Mouse (Mus musculus) kidney, embryonic 16.5 days (tissue): Measurements from ENCODE around the gene Sprr1b. TPM values are rescaled to one million over a fixed set of nuclear protein-coding genes. Genes with fewer than 3 reads are reported as not detected.

ENCODE experiments used
- ATAC-seq: fragments of 200-750 bp; cut with Nextera tagmentation; 2 replicates; pipeline ENCODE4 v1.8.0; 2017; ENCODE audit warnings: moderate TSS enrichment; ENCODE audit not compliant: low FRiP score, low TSS enrichment
- H3K27ac ChIP-seq: fragments of 300-500 bp; sonication (generic); 2 replicates; pipeline ENCODE4 v1.5.1; 2014; ENCODE audit warnings: low read length
- H3K27me3 ChIP-seq: fragments of 300-500 bp; sonication (generic); 2 replicates; pipeline ENCODE4 v1.6.1; 2014; ENCODE audit warnings: low read length, control low read depth, mixed read lengths; ENCODE audit not compliant: insufficient read depth
- H3K36me3 ChIP-seq: fragments of 300-500 bp; sonication (generic); 2 replicates; pipeline ENCODE4 v1.6.1; 2014; ENCODE audit warnings: low read length, control low read depth, mixed read lengths; ENCODE audit not compliant: insufficient read depth
- H3K4me1 ChIP-seq: fragments of 300-500 bp; sonication (generic); 2 replicates; pipeline ENCODE4 v1.6.1; 2014; ENCODE audit warnings: low read length, control low read depth, mixed read lengths; ENCODE audit not compliant: insufficient read depth
- H3K4me2 ChIP-seq: fragments of 300-500 bp; sonication (generic); replicated peaks from 2 replicates; pipeline ENCODE4 v1.6.1; 2014; ENCODE audit warnings: low read depth, low read length
- H3K4me3 ChIP-seq: fragments of 300-500 bp; sonication (generic); 2 replicates; pipeline ENCODE4 v1.5.1; 2014; ENCODE audit warnings: mild to moderate bottlenecking, low read length
- H3K9ac ChIP-seq: fragments of 300-500 bp; sonication (generic); replicated peaks from 2 replicates; pipeline ENCODE4 v1.6.1; 2014; ENCODE audit warnings: low read length
- H3K9me3 ChIP-seq: fragments of 300-500 bp; sonication (generic); 2 replicates; pipeline ENCODE4 v1.6.1; 2016; ENCODE audit warnings: low read length, control low read depth
- WGBS: fragments of 180-500 bp; shearing (Covaris S2); extraction: QIAGEN DNeasy Blood & Tissue Kit; methylation state at CpG from one replicate; pipeline ENCODE4 v1.1.7; 2014; 5-methylcytosine and 5-hydroxymethylcytosine counted together
- polyA plus RNA-seq: library from polyadenylated mRNA; unstranded; fragments of >200 nt; fragmentation: Nextera tagmentation; extraction: Ambion mirVana; gene quantifications from 2 replicates; pipeline ENCODE4 v1.2.1, GENCODE M21; 2015

The Sprr1b gene
- polyA plus RNA-seq, 1 experiment from 2014 or later, result not detected

DNA sequence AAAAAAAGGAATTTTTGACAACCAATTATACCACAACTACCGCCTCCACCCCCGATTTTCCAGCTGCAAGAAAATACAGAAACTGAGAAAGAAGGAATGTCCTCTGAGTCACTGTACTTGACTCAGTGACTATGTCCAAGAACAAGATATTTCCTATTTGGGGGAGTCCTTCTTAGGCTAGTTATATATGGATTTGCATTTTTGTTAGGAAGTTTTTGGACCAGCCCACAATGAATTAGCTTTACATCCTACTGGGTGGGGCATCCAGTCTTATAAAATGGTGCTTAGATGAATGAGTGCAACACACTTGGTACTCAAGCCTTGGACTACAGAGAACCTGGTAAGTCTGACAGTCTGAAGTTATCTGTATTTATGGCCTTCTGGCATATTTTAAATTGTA is 6.3 kb downstream of the Sprr1b start, which contains the start of gene Sprr2k:
Sprr2k (plus strand) TSS at position 301 of the 400 bp plus-strand sequence.
- WGBS, result 79% methylated on average over 2 of the region's 2 CpGs
- H3K4me3 ChIP-seq, result no peak within 1 kb of the TSS
- no peak within 1 kb of the TSS for H3K4me2 ChIP-seq
- H3K27me3 ChIP-seq, result no peaks in the 10 kb centered on the region
- H3K9ac ChIP-seq, result no peak within 1 kb of the TSS
- ATAC-seq, result no peak
- no peaks in the 10 kb centered on the region for H3K4me1 ChIP-seq
- no peak within 1 kb of the TSS for H3K27ac ChIP-seq
- H3K36me3 ChIP-seq, result no peaks in the 10 kb centered on the region
- 0 out of 2 replicates have a peak, but pooled peaks cover 2% of the 10 kb centered on the region for H3K9me3 ChIP-seq

DNA sequence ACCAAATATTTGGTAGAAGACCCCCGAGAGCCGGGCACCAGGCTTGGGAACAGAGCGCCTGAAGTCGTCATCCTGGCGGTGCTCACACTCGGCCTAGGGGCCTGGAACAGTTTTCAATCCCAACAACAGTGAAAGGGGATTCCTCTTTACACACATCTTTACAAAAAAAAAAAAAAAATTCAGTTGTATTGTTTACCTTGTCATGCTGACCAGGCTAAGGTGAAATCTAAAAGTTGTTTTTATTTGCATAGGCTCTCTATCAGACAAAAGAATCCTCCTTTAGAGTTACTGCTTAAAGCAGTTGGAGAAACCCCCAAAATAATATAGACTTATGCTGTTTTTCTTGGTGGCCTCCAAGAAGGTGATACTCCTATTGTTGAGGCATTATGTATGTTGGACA is 9.3 kb downstream of the Sprr1b start, which contains the start of gene Gm9774:
Gm9774 (minus strand) TSS at position 101 of the 400 bp plus-strand sequence.
- no peak for ATAC-seq
- 94% methylated on average over 6 of the region's 6 CpGs for WGBS
- no peak within 1 kb of the TSS for H3K27ac ChIP-seq

GRCm38 (mm10) chr3:92417782-92418181 is 20.8 kb downstream of the Sprr1b start, which contains the start of gene Sprr2j-ps:
Gene Sprr2j-ps (plus strand): TSS chr3:92418082.
- no peak within 1 kb of the TSS for H3K4me2 ChIP-seq
- no peaks in the 10 kb centered on the region for H3K4me1 ChIP-seq
- H3K4me3 ChIP-seq, result no peak within 1 kb of the TSS
- H3K9ac ChIP-seq, result no peak within 1 kb of the TSS
- 87% methylated on average over 2 of the region's 2 CpGs for WGBS
- H3K36me3 ChIP-seq, result no peaks in the 10 kb centered on the region
- no peak within 1 kb of the TSS for H3K27ac ChIP-seq
- no peaks in the 10 kb centered on the region for H3K9me3 ChIP-seq
- no peaks in the 10 kb centered on the region for H3K27me3 ChIP-seq
- ATAC-seq, result no peak

More for the DNA sequence above, 9.3 kb downstream of the Sprr1b start, which contains the start of gene Gm9774:
- no peak within 1 kb of the TSS for H3K4me3 ChIP-seq
- 0 out of 2 replicates have a peak, but pooled peaks cover 2% of the 10 kb centered on the region for H3K9me3 ChIP-seq
- no peaks in the 10 kb centered on the region for H3K4me1 ChIP-seq
- H3K4me2 ChIP-seq, result no peak within 1 kb of the TSS
- H3K9ac ChIP-seq, result no peak within 1 kb of the TSS
- H3K27me3 ChIP-seq, result no peaks in the 10 kb centered on the region
- no peaks in the 10 kb centered on the region for H3K36me3 ChIP-seq

DNA sequence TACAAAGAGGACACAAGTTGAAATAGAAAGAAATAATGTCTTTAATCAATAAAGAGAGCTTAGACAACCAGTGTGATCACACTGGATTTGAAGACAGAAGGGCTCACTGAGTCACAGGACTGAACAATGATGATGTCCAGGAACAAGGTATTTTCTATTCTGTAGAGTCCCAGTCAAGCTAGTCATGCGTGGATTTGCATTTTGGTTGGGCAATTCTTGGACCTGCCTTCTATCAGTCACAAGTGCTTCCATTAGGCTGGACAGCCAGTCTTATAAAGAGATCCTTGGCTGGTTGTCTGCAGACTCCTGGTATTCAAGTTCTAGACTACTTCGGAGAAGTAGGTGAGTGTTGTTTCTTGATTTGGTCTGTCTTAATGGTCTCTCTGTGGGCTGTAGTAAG is 30.9 kb downstream of the Sprr1b start, which contains the start of gene Sprr2i:
Sprr2i (plus strand) TSS at position 301 of the 400 bp plus-strand sequence.
- Histone ChIP-seq H3K9ac (no peak within 1 kb of the TSS), H3K4me1 (no peaks in the 10 kb centered on the region), H3K4me3 (no peak within 1 kb of the TSS), H3K9me3 (no peaks in the 10 kb centered on the region), H3K27ac (no peak within 1 kb of the TSS), H3K36me3 (no peaks in the 10 kb centered on the region), H3K27me3 (no peaks in the 10 kb centered on the region), H3K4me2 (no peak within 1 kb of the TSS)
- WGBS, result 88% methylated on average over 2 of the region's 2 CpGs
- no peak for ATAC-seq

- no peak for ATAC-seq
- no peaks in the 10 kb centered on the region for H3K4me1 ChIP-seq
- no peaks in the 10 kb centered on the region for H3K9me3 ChIP-seq
- no peak overlapping the region for H3K4me3 ChIP-seq
- H3K9ac ChIP-seq, result no peak overlapping the region
- no peak overlapping the region for H3K27ac ChIP-seq
- no peak overlapping the region for H3K4me2 ChIP-seq
- H3K36me3 ChIP-seq, result no peaks in the 10 kb centered on the region
- no peaks in the 10 kb centered on the region for H3K27me3 ChIP-seq
- 39% methylated on average over 1 of the region's 1 CpGs for WGBS
Measured at GRCm38 (mm10) chr3:92394301-92394700, 44.3 kb downstream of the Sprr1b start.

Other genes starting within 250 kb of the Sprr1b start
- gene Sprr2a1, start 223.0 kb downstream of the Sprr1b start, polyA plus RNA-seq, result 0.12 TPM in 1 of 2 replicates, not detected in the other
- gene Sprr2a2, start 222.9 kb downstream of the Sprr1b start, polyA plus RNA-seq, result 2.8 and 3.6 TPM in 2 replicates
- gene Sprr2a3, start 153.4 kb downstream of the Sprr1b start, polyA plus RNA-seq, result 0.49 and 0.69 TPM in 2 replicates
- gene Sprr2b, start 122.2 kb downstream of the Sprr1b start, polyA plus RNA-seq, result not detected in 2 replicates
- gene Sprr2d, start 99.6 kb downstream of the Sprr1b start, polyA plus RNA-seq, result not detected in 2 replicates
- gene Sprr2e, start 86.6 kb downstream of the Sprr1b start, polyA plus RNA-seq, result not detected in 2 replicates
- 38.9 and 39.7 TPM in 2 replicates for gene Sprr2f, start 73.6 kb downstream of the Sprr1b start, polyA plus RNA-seq
- gene Sprr2h, start 53.1 kb downstream of the Sprr1b start, polyA plus RNA-seq, result not detected in 2 replicates
- gene Sprr2i, start 30.8 kb downstream of the Sprr1b start, polyA plus RNA-seq, result not detected in 2 replicates
- not detected in 2 replicates for gene Sprr2j-ps, start 20.7 kb downstream of the Sprr1b start, polyA plus RNA-seq
- gene Gm9774, start 9.4 kb downstream of the Sprr1b start, polyA plus RNA-seq, result 8.3 and 22.7 TPM in 2 replicates
- not detected in 2 replicates for gene Sprr2k, start 6.2 kb downstream of the Sprr1b start, polyA plus RNA-seq
- gene Sprr3, start 19.9 kb upstream of the Sprr1b start, polyA plus RNA-seq, result not detected in 2 replicates
- gene Sprr1a, start 47.1 kb upstream of the Sprr1b start, polyA plus RNA-seq, result 45.9 TPM in 2 replicates
- gene Sprr4, start 61.7 kb upstream of the Sprr1b start, polyA plus RNA-seq, result not detected in 2 replicates
- gene 2310046K23Rik, start 95.7 kb upstream of the Sprr1b start, polyA plus RNA-seq, result not detected in 2 replicates
- 0.64 and 1.4 TPM in 2 replicates for gene Ivl, start 134.9 kb upstream of the Sprr1b start, polyA plus RNA-seq
- not detected in 2 replicates for gene Smcp, start 150.2 kb upstream of the Sprr1b start, polyA plus RNA-seq
- not detected in 2 replicates for gene 2210017I01Rik, start 168.7 kb upstream of the Sprr1b start, polyA plus RNA-seq
- not detected in 2 replicates for gene Lce6a, start 182.9 kb upstream of the Sprr1b start, polyA plus RNA-seq
- not detected in 2 replicates for gene Lce1a1, start 209.5 kb upstream of the Sprr1b start, polyA plus RNA-seq
- not detected in 2 replicates for gene Lce1b, start 218.1 kb upstream of the Sprr1b start, polyA plus RNA-seq
- not detected in 2 replicates for gene Lce1a2, start 231.5 kb upstream of the Sprr1b start, polyA plus RNA-seq
- gene Lce1c, start 240.5 kb upstream of the Sprr1b start, polyA plus RNA-seq, result not detected in 2 replicates
- not detected in 2 replicates for gene Lce1d, start 248.4 kb upstream of the Sprr1b start, polyA plus RNA-seq